In genomic region chr4:132216602-132217001, GRCm38 (mm10) we compare ENCODE assay signal across 35 mouse cellular contexts.
"Had no signal": no experiment of that assay in that cellular context is flagged by ENCODE, and none has a peak within 500 bp of the region (broad histone marks: within the 10 kb centered on the region; RNA-seq: fewer than 3 reads in every experiment).

No protein-coding gene starts in this region.

- H3K4me3 ChIP-seq: heart, embryonic 10.5 days; heart, embryonic 12.5 days; heart, embryonic 13.5 days; heart, embryonic 15.5 days; hindbrain, embryonic 10.5 days; hindbrain, embryonic 12.5 days; hindbrain, embryonic 13.5 days; hindbrain, embryonic 15.5 days; intestine, embryonic 15.5 days; kidney, embryonic 15.5 days; layer of hippocampus, adult 2 months had no signal

- H3K9me3 ChIP-seq: heart, embryonic 10.5 days; heart, embryonic 12.5 days; heart, embryonic 13.5 days; heart, embryonic 15.5 days; hindbrain, embryonic 10.5 days; hindbrain, embryonic 12.5 days; hindbrain, embryonic 13.5 days; hindbrain, embryonic 15.5 days; intestine, embryonic 15.5 days; kidney, embryonic 15.5 days had no signal

- DNase-seq: heart, postnatal 10 days; heart, postnatal 14 days; heart, postnatal 36 days; heart, postnatal 4 days; kidney, adult 11 months; kidney, adult 18-20 months; kidney, adult 2 months; kidney, adult 8-10 months; kidney, adult 9 months; kidney, postnatal 10 days; kidney, postnatal 14 days; kidney, postnatal 25 days; kidney, postnatal 36 days; kidney, postnatal 4 days; layer of hippocampus, adult 9-11 months; layer of hippocampus, postnatal 36 days had no signal

- H3K4me2 ChIP-seq: heart, embryonic 11.5 days; heart, embryonic 12.5 days; heart, embryonic 13.5 days; heart, embryonic 15.5 days; hindbrain, embryonic 12.5 days; hindbrain, embryonic 13.5 days; hindbrain, embryonic 14.5 days; hindbrain, embryonic 15.5 days; intestine, embryonic 15.5 days; kidney, embryonic 15.5 days had no signal

- ATAC-seq: hindbrain, embryonic 16.5 days; hindbrain, postnatal 0 days; inflammation-experienced regulatory T-cells, adult 6 months; intestine, embryonic 15.5 days; intestine, embryonic 16.5 days; intestine, postnatal 0 days had no signal

- H3K27me3 ChIP-seq: heart, embryonic 12.5 days; heart, embryonic 13.5 days; heart, embryonic 15.5 days; hindbrain, embryonic 12.5 days; hindbrain, embryonic 13.5 days; hindbrain, embryonic 15.5 days; intestine, embryonic 15.5 days; kidney, embryonic 15.5 days had no signal

- H3K9ac ChIP-seq: heart, embryonic 12.5 days; heart, embryonic 13.5 days; heart, embryonic 15.5 days; hindbrain, embryonic 12.5 days; hindbrain, embryonic 13.5 days; hindbrain, embryonic 14.5 days; hindbrain, embryonic 15.5 days; intestine, embryonic 15.5 days; kidney, embryonic 15.5 days had no signal

- H3K4me1 ChIP-seq: hindbrain, embryonic 12.5 days had no signal

- H3K36me3 ChIP-seq: heart, embryonic 10.5 days; heart, embryonic 12.5 days; heart, embryonic 13.5 days; heart, embryonic 15.5 days; hindbrain, embryonic 10.5 days; hindbrain, embryonic 15.5 days; intestine, embryonic 15.5 days; kidney, embryonic 15.5 days had no signal

- H3K27ac ChIP-seq: heart, embryonic 10.5 days; heart, embryonic 13.5 days; heart, embryonic 15.5 days; hindbrain, embryonic 10.5 days; hindbrain, embryonic 12.5 days; hindbrain, embryonic 13.5 days; hindbrain, embryonic 14.5 days; hindbrain, embryonic 15.5 days; hindbrain, postnatal 0 days; intestine, embryonic 15.5 days; kidney, embryonic 15.5 days; kidney, postnatal 0 days; layer of hippocampus, adult 2 months had no signal
